Mouse (Mus musculus) bone marrow macrophage, adult 2 months (primary cell): Measurements from ENCODE around the gene Zfp74.
A peak's percentile ranks its signal among the peaks of the same experiment; 100 is the strongest.

Experiments used
- CTCF ChIP-seq: IDR thresholded peaks from 2 replicates; pipeline ENCODE4 v1.5.1; 2012; ENCODE audit warnings: low read depth, mild to moderate bottlenecking, low read length, moderate library complexity
- POLR2A ChIP-seq: IDR thresholded peaks from 2 replicates; pipeline ENCODE4 v1.6.1; 2012; ENCODE audit warnings: mild to moderate bottlenecking, low read depth, low read length, borderline replicate concordance

DNA sequence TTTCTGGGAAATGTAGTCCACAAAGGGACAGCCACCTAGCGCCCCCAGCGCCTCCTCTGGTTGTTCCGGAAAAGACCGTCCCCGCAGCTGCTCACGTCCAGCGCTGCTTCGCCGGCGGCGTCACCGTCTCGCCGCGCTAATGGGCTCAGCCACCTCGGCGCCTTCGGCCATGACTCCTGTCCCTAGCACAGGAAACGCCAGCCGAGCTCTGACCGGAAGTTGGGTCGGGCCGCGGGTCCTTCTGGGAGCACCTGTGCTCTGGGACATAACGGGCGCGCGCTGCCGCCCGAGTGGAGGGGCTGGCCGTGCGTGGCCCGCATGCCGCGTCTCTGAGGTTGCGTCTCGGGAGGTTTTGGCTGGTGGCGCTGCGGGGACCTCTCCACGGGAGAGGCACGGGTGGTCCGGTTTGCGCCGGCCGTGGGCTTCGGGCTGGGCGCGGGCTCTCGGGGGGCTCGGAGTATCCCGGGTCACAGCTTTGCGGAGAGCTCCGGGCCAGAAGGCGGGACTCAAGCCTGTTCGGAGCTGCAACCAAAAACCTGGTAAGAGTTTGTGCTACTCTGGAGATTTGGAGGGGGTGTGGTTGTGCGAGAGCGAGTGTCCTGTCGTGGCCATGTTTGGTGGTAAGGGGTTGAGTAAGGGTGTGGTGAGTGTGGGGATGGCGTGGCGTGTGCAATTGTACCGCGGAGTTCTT, 29.9 kb upstream of the Zfp74 start, which contains the start of gene Zfp568:
- TF ChIP-seq POLR2A (peak; percentile 98), CTCF (no peak)
